Mouse (Mus musculus): ENCODE measurements around the gene Tmem107.

Gene Tmem107

GRCm38 (mm10) chr11:69059975-69060411 lies 10.6 kb upstream of the Tmem107 start:
- DNase-seq = peak; percentile 69 to 78

- DNase-seq = peak; percentile 37 to 58
Measured at GRCm38 (mm10) chr11:69060448-69061254, 10.0 kb upstream of the Tmem107 start.

DNA sequence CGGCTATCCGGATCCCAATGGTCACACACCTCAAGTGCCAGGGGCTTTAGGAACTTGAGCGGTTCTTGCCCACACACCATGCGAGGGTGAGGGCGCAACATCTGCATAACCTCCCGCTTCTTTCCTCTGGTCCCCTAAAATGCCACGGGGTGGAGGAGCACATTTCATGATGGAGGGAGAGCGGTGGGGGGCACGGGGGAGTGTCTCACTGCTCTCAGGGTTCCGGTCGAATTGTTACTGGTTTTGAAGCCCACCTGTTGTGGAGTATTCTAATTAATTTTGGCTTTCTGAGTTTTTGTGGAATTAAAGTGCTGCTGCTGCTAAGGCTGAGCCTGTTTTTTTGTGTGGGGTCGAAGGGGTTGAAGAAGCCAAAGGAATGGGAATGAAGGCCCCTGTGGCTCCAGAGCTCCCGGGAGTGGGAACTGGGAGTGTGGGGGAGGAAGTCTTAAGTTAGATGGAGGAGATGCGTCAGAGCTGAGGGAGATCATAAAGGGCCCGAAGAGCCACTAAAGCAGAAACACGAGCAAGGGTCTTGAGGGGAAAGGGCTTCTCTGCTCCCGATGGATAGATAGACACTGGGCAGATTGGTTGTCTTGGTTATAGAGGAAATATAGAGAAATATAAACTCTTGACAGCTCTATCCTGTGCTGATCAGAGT lies 9.2 kb upstream of the Tmem107 start:
- DNase-seq = peak; percentile 36 to 45

DNA sequence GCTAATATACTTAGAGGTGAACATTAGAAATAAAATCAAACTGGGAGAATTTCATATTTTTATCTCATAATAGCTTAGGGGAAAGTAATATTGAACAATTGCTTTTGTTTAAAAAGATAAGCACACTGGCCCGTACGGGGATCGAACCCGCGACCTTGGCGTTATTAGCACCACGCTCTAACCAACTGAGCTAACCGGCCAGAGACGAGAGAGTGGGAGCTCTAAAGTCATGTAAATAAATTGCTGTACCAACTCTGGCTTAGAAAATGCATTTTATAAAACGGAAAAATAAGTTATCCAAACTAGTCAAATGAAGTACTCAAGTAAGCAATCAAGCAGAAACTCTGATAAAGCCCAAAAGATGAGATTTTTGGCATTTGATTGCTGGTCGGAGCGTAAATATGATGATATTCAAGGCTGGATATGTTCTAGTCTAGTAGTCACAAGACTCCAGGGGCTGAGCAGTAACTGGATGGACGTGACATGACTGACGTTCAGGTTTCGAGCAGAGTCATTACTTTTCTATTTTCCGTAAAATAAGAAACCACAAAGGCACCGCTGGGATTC lies 8.3 kb upstream of the Tmem107 start:
- peak; percentile 86 for DNase-seq

DNA sequence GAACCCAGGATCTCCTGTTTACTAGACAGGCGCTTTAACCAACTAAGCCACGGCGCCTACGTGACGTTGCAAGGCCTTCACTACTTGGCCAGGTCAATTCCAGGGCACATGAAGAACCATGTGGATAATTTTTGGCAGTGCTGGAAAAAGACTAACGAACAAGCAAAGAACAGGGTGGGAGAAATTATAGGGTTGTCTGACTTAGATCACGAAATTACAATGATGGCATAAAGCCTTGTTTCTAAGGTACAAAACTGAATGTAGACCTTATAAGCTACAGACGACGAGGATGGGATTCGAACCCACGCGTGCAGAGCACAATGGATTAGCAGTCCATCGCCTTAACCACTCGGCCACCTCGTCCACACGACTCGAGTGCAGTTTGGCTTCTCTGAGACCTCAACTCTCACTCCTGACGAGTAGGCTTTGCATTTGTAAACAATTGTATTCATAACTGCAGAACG lies 7.8 kb upstream of the Tmem107 start:
- DNase-seq = peak; percentile 96 to 97

DNA sequence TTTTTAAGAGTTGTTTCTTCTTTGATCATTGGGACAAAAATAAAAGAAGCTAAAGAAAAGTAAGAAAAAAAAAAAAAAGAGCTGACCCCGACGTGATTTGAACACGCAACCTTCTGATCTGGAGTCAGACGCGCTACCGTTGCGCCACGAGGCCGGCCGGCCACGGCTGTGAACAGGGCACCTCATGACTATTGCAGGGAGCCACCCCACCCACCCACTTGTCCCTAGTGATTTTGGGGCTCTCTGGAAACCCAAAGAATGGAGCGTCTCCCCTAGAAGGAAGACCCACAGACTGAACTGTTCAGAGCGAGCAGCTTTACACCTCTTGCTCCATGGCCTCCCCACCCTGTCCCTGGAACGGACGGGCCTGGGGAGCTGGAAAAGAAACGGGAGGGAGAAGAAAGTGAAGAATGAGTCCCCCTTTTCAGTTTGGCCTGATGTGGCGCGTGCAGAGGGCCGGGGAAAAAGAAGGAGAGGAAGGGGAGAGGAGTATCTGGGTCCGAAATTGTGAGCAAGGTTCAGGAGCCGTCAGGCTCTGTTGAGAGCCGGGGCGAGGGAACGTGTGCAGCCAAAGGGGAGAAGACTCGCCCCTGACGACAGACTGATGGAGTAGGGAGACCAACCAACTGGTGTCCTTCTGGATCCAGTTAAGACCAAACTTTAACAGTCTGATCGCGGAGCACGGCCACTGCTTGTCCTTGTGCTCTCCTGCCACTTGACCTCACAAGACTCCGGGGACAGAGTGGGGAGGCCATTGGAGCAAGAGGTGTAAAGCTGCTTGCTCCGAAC lies 7.0 kb upstream of the Tmem107 start:
- DNase-seq = peak; percentile 95 to 98

GRCm38 (mm10) chr11:69064259-69065133 lies 6.1 kb upstream of the Tmem107 start:
- DNase-seq = no peak

GRCm38 (mm10) chr11:69065394-69065925 lies 5.1 kb upstream of the Tmem107 start:
- no peak for DNase-seq

DNA sequence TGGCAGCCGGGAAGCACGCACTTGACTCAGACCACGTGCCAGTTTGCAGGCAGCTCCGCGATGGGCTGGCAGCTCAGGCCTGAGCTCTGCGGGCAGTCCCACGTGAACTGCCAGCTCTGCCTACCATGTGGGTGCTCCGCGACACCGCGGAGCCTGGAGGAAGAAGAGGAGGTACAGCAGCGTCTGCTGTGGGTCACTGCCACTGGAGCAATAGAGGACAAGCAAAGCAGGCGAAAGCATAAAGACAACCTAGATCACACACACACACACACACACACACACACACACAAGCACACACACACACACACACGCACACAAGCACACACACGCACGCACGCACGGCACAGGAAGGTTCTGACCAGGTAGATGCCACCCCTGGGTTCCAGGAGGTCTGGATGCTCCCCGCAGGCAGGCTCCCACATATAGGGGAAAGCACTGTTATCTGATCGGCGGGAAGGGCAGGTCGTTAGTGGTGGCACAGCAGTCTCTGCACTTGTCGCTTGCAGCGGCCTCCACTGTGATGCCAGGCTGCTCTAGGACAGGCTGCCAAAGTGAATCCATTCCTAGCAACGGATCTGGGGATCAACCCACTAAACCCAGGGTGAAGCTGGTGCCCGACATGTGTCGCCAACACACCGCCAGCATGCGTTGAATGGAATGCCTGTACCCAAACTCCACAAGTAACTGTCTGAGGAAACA lies 4.3 kb upstream of the Tmem107 start:
- peak; percentile 66 to 72 for DNase-seq

DNA sequence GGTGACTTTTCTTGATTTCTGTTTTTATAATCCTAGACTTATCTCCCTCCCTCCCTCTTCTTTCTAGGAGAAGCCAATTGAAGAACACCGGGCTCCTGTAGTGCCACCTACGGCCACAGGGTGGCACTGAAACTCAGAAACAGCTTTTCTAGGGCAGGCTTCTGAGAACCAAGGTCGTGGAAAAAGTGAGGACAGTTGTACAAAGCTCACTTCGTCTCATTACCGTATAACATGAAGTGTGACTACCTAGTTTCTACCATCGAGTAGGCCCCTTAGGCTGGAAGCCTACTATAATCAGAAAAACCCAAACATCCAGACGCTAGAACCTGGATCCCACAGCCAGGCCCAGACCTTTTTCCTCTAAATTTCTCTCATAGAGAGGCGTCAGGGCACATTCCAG lies 3.6 kb upstream of the Tmem107 start:
- DNase-seq = peak; percentile 94

DNA sequence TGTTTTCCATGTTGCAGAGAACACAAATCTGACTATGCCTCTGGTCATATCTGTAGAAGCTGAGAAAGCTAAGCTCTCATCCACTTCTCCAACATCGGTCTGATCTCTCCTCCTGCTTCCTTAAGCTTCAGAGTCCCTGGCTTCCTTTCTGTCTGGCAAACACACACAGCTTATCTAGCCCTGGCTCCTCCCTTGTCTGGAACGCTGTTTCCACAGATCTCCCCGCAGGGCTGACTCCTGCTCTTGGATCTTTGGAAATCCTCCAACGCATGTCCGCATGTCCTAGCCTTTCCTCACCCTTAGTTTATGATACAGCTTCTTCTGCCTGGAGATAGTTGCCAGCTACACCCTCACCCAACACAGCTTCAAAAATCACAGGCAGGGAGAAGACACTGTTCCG lies 3.0 kb upstream of the Tmem107 start:
- no peak for DNase-seq

- DNase-seq = peak in 1 of 2 experiments; percentile 40
Measured at GRCm38 (mm10) chr11:69070093-69070492, 513 bp upstream of the Tmem107 start.

DNA sequence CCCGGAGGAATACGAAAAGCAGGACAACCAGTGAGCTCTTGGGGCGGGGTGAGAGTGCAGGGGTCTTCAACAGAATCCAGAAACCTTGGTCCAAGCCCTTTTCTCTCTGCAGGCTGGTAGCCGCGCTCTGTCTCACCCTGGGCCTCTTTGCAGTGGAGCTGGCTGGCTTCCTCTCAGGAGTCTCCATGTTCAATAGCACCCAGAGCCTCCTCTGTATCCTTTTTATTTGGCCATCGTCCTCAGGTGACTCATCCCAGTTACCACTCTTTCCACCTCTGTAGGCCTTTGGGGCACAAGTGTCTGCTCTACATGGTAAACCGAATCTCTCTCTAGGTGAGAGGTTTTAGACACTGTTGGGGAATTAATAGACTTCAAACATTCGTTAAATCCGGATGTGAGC lies 656 bp downstream of the Tmem107 start:
- DNase-seq = no peak

DNA sequence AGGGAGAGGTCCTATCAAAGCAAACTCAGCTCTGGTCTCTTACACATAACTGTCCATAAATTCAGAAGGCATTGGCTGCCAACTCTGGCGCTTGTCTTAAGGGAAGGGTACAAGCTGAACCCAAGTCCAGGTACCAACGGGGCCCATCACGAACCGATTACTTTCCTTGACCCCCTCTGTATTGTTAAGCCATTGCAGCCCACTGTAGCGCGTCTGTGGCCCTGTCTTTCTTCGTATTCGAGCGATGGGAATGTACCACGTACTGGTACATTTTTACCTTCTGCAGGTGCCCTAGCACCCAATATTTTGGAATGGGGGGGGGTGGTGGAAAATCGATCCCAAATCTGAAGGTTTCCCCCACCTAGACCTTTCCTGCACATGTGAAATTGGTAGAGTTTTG lies 1.6 kb downstream of the Tmem107 start:
- DNase-seq = no peak

DNA sequence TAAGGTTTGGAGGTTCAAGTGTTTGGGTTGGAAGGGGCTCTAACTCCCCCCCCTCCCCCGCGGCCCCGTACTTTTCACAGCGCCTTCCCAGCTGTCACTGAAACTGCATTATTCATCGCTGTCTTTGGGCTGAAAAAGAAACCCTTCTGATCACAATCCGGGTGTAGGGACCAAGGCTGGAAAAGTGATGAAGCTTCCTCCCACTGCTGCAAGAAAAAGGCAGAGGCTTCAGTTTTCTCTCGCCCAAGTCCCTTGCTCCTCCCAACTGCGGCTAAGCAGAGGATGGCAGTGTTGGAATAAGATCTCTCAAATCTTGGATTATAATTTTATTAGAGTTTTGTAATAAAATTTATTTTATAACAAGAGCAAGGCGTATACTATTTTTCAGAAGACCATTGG lies 2.1 kb downstream of the Tmem107 start:
- peak in 1 of 2 experiments; percentile 32 for DNase-seq

- DNase-seq = peak; percentile 92 to 94
Measured at GRCm38 (mm10) chr11:69073065-69073888, 2.7 kb downstream of the Tmem107 start.

DNA sequence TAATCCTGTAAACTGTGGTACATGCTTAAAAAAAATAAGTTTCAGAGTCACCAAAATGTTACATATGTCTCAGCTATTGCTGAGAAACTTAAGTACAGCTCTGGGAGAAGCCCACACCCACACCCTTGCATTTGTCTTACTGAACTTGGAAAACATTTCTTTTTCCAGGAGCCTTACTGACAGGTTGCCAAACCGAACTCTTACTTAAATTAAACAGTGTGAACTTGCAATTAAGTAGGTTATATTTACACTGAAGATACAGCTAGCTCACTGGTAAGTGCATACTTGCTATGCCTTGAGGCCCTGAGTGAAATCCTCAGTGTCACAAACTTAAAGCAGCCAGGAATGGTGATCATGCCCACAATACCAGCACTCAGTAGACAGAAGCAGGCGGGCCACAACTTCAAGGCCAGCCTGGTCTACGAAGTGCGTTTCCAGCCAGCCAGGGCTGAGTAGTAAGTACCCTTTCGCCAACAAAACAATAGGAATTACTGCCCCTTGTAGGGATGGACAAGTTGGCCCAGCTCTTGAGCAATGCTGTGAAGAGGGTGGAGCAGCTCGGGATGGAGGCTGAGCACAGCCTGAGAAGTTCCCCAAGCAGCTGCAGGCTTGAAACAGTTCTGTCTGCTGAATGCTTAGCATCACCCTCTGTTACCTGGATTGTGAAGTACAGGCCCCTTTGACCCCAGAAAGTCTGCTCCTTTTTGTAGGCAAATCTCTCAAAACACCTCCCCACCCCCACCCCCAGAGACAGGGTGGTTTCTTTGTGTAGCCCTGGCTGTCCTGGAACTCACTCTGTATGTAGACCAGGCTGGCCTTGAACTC lies 3.6 kb downstream of the Tmem107 start:
- DNase-seq = peak in 1 of 2 experiments; percentile 26

DNA sequence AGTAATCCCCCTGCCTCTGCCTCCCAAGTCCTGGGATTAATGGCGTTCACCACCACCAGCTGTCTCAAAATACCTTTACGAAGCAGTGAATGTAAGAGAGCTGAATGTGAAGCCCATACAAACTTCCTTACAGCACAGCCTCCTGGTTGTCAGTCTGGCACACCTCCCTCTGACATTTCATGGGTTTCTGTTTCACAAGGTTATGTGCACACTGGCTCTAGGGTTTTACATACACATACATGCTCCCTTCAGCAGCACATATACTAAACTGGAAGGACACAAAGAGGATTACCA lies 4.1 kb downstream of the Tmem107 start:
- no peak for DNase-seq

DNA sequence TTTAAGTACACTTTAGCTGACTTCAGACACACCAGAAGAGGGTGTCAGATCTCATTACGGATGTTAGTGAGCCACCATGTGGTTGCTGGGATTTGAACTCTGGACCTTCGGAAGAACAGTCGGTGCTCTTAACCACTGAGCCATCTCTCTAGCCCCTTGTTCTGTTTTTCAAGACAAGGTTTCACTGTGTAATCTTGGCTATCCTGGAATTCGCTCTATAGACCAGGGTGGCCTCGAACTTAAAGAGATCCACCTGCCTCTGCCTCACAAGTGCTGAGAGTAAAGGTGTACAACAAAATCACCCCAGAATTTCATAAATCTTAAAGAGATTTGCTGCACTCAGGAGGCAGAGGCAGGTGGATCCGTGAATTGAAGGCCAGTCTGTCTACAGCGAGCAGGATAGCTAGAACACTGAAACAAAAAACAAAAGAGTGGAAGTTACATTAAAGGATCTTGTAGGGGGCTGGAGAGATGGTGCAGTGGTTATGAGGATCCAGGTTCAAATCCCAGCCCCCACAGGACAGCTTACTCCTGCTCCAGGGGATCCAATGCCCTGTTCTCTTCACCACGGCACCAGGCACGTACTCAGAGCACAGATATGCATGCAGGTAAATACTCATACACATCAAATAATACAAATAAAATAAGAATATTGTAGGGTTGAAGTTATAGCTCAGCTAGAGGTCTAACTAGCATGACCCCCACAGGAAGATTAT lies 5.3 kb downstream of the Tmem107 start:
- DNase-seq = no peak
